ENCODE assay signal across 15 mouse cellular contexts in the genomic region with DNA sequence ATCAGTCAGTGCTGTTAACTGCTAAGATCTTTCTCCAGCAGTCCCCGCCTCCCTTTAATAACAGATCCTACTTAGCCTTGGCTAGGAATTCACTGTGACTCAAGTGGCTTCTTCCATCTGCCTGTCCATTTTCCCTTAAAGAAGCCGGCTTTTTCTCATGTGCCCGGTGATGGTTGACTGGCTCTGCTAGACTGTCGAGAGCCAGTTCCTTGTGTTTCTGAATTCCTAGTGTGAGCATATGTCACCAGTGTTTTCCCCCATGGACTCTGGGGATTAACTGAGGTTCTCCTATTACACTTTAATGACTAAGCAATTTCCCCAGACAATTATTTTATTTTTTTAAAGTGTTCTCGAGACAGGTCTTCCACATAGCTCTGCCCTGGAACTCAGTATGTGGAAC. TPM values are rescaled to one million over a fixed set of nuclear protein-coding genes. Genes with fewer than 3 reads are reported as not detected.
DNase-seq lines count a peak whose midpoint lies in the region; ATAC-seq and TF ChIP-seq lines count a peak whose summit lies in the region.
"Had no signal": no experiment of that assay in that cellular context is flagged by ENCODE, and none has a peak within 500 bp of the region (broad histone marks: within the 10 kb centered on the region; RNA-seq: fewer than 3 reads in every experiment).

No protein-coding gene starts in this region.

- H3K9me3 ChIP-seq in kidney, embryonic 16.5 days (ENCODE audit: low read length) = 0 out of 2 replicates have a peak, but pooled peaks cover 5% of the 10 kb centered on the region
- H3K9me3 ChIP-seq in heart, embryonic 12.5 days (replicated peaks) = peaks cover 4% of the 10 kb centered on the region; the same call in 1 of the 2 replicates
- H3K9me3 ChIP-seq: heart, embryonic 15.5 days; intestine, embryonic 15.5 days had no signal

- ATAC-seq in kidney, embryonic 16.5 days (ENCODE audit: low FRiP score, low TSS enrichment) = peak; percentile 46; the same call in 1 of the 2 replicates
- ATAC-seq in heart, embryonic 12.5 days (ENCODE audit: insufficient number of reproducible peaks, low FRiP score) = no peak
- ATAC-seq: intestine, embryonic 15.5 days; liver, postnatal 0 days had no signal

- H3K27me3 ChIP-seq in kidney, embryonic 16.5 days (ENCODE audit: insufficient read depth, low read length) = no peaks in the 10 kb centered on the region
- no peaks in the 10 kb centered on the region for H3K27me3 ChIP-seq in myocyte (ENCODE audit: control insufficient read depth, insufficient read depth, insufficient read length)
- no peaks in the 10 kb centered on the region for H3K27me3 ChIP-seq in heart, embryonic 12.5 days (replicated peaks)
- H3K27me3 ChIP-seq: heart, embryonic 15.5 days; intestine, embryonic 15.5 days had no signal

- peaks cover 20% of the 10 kb centered on the region for H3K36me3 ChIP-seq in kidney, embryonic 16.5 days (ENCODE audit: insufficient read depth, low read length)
- H3K36me3 ChIP-seq in myocyte (ENCODE audit: control insufficient read depth, insufficient read depth) = peaks cover 50% of the 10 kb centered on the region
- H3K36me3 ChIP-seq in heart, embryonic 12.5 days = peaks cover 28% of the 10 kb centered on the region

- H3K79me2 ChIP-seq in myocyte (ENCODE audit: control insufficient read depth, insufficient read depth) = peaks cover 34% of the 10 kb centered on the region

- no peak for TF ChIP-seq POLR2A in myocyte (IDR thresholded peaks at IDR 0.05; ENCODE audit: insufficient read length, low read depth)

- H3K4me3 ChIP-seq in kidney, embryonic 16.5 days (ENCODE audit: low read length) = no peak overlapping the region
- H3K4me3 ChIP-seq in myocyte = no peak overlapping the region
- no peak overlapping the region for H3K4me3 ChIP-seq in heart, embryonic 12.5 days
- H3K4me3 ChIP-seq: forebrain, embryonic 10.5 days; heart, embryonic 15.5 days; intestine, embryonic 15.5 days had no signal

- WGBS in kidney, embryonic 16.5 days = 41% methylated on average over 5 of the region's 5 CpGs
- 79% methylated on average over 5 of the region's 5 CpGs for WGBS in heart, embryonic 12.5 days

- no peak overlapping the region for H3K9ac ChIP-seq in kidney, embryonic 16.5 days (replicated peaks; ENCODE audit: low read length)
- H3K9ac ChIP-seq in heart, embryonic 12.5 days = no peak overlapping the region
- H3K9ac ChIP-seq: heart, embryonic 15.5 days; intestine, embryonic 15.5 days; liver, postnatal 0 days had no signal

- no peak overlapping the region for H3K4me2 ChIP-seq in kidney, embryonic 16.5 days (replicated peaks; ENCODE audit: low read depth, low read length)
- H3K4me2 ChIP-seq in myocyte (ENCODE audit: low read depth) = peak overlapping the region; percentile 56
- H3K4me2 ChIP-seq in heart, embryonic 12.5 days = no peak overlapping the region
- H3K4me2 ChIP-seq: heart, embryonic 15.5 days; intestine, embryonic 15.5 days had no signal

- no peak overlapping the region for H3ac ChIP-seq in myocyte (ENCODE audit: control insufficient read depth, insufficient read length)

- H3K27ac ChIP-seq in kidney, embryonic 16.5 days (ENCODE audit: low read length) = peak overlapping the region; percentile 15; the same call in 1 of the 2 replicates
- no peak overlapping the region; the same call in 1 of the 2 replicates for H3K27ac ChIP-seq in heart, embryonic 12.5 days (ENCODE audit: poor library complexity, severe bottlenecking)
- H3K27ac ChIP-seq: forebrain, embryonic 10.5 days; intestine, embryonic 15.5 days had no signal

- no peaks in the 10 kb centered on the region for H3K4me1 ChIP-seq in kidney, embryonic 16.5 days (ENCODE audit: insufficient read depth, low read length)
- peaks cover 11% of the 10 kb centered on the region for H3K4me1 ChIP-seq in heart, embryonic 12.5 days (replicated peaks)
- H3K4me1 ChIP-seq: intestine, embryonic 15.5 days had no signal

- DNase-seq in embryo, embryonic 11 days = peak; percentile 23
- no peak for DNase-seq in embryo, embryonic 10.5 days (ENCODE audit: low spot score)
- no peak for DNase-seq in kidney, adult 18-20 months
- DNase-seq in adipocyte (ENCODE audit: low spot score) = peak; percentile 84
- no peak for DNase-seq in frontal cortex, postnatal 36 days (ENCODE audit: low spot score in 2 of 2)
- DNase-seq: liver; liver, postnatal 0 days; lung, postnatal 14 days; thymus, postnatal 4 days had no signal

TF ChIP-seq in myocyte, 11 proteins besides CTCF, POLR2A, EP300 and RAD21:
- TF ChIP-seq TCF12 (IDR thresholded peaks at IDR 0.05; ENCODE audit: insufficient read depth, poor library complexity, severe bottlenecking) = no peak
- no peak for TF ChIP-seq MYOG (IDR thresholded peaks at IDR 0.05; ENCODE audit: control insufficient read depth in 1 of 3, insufficient read depth in 1 of 3, insufficient read length in 2 of 3, low read depth in 2 of 3)

RNA-seq across cellular contexts. Expression of gene Sync, which starts 16.0 kb away (rescaled TPM):
- 1.2 and 1.3 TPM in 2 replicates for polyA plus RNA-seq in kidney, embryonic 16.5 days (2015; fragmentation: Nextera tagmentation; extraction: Ambion mirVana)
- polyA plus RNA-seq in myocyte (2012; fragmentation: generic; extraction: Trizol) = 51.1 TPM
- polyA plus RNA-seq in heart, embryonic 12.5 days (2016; fragmentation: Nextera tagmentation; extraction: Ambion mirVana) = 1.1 and 1.3 TPM in 2 replicates
- polyA plus RNA-seq: liver, postnatal 0 days had no signal

RNA-seq across cellular contexts. Expression of gene Rbbp4, which starts 31.8 kb away (rescaled TPM):
- 383 and 405 TPM in 2 replicates for polyA plus RNA-seq in kidney, embryonic 16.5 days (2015; fragmentation: Nextera tagmentation; extraction: Ambion mirVana)
- polyA plus RNA-seq in myocyte (2012; fragmentation: generic; extraction: Trizol) = 137 TPM
- 342 TPM in 2 replicates for polyA plus RNA-seq in heart, embryonic 12.5 days (2016; fragmentation: Nextera tagmentation; extraction: Ambion mirVana)

RNA-seq across cellular contexts. Expression of gene Zbtb8os, which starts 32.1 kb away (rescaled TPM):
- 44.4 and 45.1 TPM in 2 replicates for polyA plus RNA-seq in kidney, embryonic 16.5 days (2015; fragmentation: Nextera tagmentation; extraction: Ambion mirVana)
- polyA plus RNA-seq in myocyte (2012; fragmentation: generic; extraction: Trizol) = 34.5 TPM
- polyA plus RNA-seq in heart, embryonic 12.5 days (2016; fragmentation: Nextera tagmentation; extraction: Ambion mirVana) = 46.7 and 51.1 TPM in 2 replicates

RNA-seq across cellular contexts. Expression of gene C77080, which starts 42.2 kb away (rescaled TPM):
- polyA plus RNA-seq in kidney, embryonic 16.5 days (2015; fragmentation: Nextera tagmentation; extraction: Ambion mirVana) = 9.3 and 10.4 TPM in 2 replicates
- polyA plus RNA-seq in myocyte (2012; fragmentation: generic; extraction: Trizol) = 25.4 TPM
- polyA plus RNA-seq in heart, embryonic 12.5 days (2016; fragmentation: Nextera tagmentation; extraction: Ambion mirVana) = 1.2 and 1.6 TPM in 2 replicates

Comparison
In these comparisons a context has a peak if more than half of its experiments do, and no peak if none do; other contexts are left out.
1. DNase-seq: peak in embryo, embryonic 11 days (single experiment) and adipocyte (single experiment); none in embryo, embryonic 10.5 days (single experiment), kidney, adult 18-20 months (single experiment) and frontal cortex, postnatal 36 days (0 of 2).
2. RNA of gene Sync, which starts 16.0 kb away (polyA plus RNA-seq): 51.1 TPM in myocyte (single experiment); 1.2 to 1.3 TPM in kidney, embryonic 16.5 days and 1.1 to 1.3 TPM in heart, embryonic 12.5 days; every median in the first group is over 10 times any median in the second.